Mouse (Mus musculus) hematopoietic multipotent progenitor cell, adult 10-12 weeks (in vitro differentiated cells): Measurements from ENCODE around the gene Cntnap1. TPM values are rescaled to one million over a fixed set of nuclear protein-coding genes. Genes with fewer than 3 reads are reported as not detected.

Experiments
- polyA plus RNA-seq: library from polyadenylated mRNA; stranded (reverse); fragments of >175 nt; gene quantifications from 2 replicates; pipeline ENCODE4 v1.2.3, GENCODE M21; 2012; ENCODE audit warnings: low replicate concordance

Gene Cntnap1
- 0.79 and 2.3 TPM in 2 replicates for polyA plus RNA-seq

DNA sequence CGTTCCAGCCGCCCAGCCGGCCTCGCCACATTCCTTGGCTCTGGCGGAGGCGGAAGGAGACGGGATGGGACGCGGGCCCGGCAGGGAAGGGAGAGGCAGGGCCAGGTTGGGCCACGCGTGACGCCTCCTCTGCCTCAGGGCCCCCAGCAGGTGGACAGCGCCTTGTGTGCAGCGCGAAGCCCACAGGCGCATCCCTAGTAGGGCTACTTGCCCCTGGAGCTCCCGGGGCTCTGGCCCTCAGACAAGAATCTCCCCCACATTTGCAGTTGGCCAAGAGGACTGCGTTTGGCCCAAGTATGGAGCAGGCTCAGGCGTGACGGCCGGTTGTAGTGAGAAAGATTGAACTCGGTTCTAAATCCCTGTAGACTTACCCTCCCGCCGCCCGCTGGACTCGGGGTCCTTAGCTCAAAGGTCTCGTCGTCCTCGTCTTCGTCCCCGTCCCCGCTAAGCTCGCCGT, at the start of gene Cntnap1:
Gene Cntnap1 (plus strand): TSS at position 170 of the 457 bp plus-strand sequence.

DNA sequence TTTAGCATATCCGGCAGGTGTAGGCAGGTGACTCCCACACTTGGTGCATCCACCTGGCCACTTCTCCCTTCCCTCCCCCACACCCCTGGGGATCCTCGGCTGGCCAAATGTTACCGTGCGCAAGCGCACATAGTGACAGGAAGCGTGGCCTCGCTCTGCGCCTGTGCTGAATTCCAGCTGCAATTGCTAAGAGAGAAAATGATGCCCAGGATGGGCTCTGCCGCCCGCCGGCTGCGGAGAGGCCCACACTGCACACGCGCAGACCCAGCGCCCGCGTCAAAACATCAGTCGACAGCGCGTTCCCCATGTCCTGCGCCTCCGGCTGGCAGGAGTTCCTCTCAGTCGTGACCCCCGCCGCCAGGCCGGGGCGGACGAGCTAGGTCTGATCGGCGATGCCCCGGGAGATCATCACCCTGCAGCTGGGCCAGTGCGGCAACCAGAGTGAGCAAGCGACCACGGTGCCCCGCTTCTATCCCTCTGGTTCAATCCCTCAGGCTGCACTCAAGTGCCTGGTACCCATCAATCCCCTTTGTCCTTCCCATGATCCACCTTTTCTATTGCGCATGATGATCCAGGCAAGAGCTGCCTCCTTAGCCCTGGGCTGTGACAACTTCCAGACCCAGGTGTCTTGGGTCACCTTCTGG, 14.5 kb upstream of the Cntnap1 start, which contains the start of gene Tubg2:
Gene Tubg2 (plus strand): TSS at position 180 of the 644 bp plus-strand sequence.

DNA sequence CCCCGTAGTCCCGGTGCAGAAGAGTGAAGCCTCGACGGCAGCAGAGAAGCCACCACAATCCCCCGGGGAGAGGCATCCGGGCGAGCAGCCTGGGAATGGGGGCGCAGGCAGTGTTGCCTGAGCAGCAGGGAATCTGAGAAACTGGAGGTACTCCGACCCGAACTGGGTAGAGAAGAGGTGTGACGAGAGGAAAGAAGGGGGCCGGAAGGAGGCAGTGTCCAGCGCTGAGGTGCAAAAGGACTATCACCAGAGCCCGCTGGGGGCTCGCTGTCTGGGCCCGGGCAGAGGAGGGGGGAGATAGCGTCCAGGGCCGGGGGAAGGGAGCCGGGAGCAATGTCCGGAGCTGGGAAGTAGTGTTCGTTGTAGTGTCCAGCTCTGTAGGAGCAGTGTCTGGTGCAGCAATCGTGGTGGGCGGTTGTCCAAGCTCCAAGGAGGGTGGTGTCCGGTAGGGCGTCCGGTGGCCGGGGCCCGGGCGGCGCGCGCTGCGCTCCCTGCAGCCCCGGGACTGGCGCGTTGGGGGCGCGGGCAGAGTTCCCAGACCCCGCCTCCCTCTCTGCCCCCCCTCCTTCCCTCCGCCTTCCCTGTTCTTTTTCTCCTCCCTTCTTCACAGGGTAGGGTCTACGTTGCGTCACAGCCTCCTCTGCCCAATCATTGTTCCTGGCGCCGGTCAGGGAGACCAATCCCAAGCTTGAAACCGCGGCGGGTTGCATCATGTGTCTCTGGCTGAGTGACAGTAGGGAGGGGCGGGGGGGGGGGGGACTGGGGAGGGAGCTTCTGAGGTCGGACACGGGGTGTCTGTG, 688 bp downstream of the Cntnap1 start, which contains the start of gene Plekhh3:
Gene Plekhh3 (minus strand): TSS at position 541 of the 800 bp plus-strand sequence.

DNA sequence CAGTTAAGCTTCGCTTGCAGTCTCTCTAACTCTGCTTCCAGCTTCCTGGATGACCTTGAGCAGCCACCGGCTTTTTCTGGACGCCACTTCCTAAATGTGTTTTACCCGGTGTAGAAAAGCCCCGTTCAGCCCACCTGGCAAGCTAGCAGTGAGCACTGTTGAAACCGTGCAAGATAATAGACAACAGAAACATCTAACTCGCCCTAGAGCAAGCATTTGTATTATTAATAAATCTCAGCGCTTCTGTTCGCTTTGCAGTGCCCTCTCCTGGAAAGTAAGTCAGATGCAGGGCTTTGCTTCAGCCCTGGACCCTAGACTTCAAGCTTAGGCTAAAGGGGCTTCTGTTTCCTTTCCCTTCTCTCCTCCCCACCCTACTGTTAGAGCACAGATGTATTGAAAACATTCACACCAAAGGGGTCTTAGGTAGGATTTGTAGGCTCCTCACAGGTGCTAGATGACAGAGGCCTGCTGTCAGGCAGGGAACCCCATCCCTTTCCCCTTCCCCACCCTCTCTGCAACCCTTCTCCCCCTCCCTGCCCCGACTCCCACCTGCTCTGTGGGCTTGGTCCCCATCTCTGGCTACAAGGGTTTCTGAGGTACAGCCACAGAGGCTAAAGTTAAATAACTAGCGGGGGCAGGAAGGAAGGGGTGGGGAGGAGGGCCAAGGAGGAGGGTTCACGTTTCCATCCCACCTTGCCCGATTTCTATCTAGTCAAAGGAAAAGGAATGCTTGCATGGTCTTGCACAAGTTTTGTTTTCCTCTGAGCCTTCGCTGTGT, 4.7 kb downstream of the Cntnap1 start, which contains the start of gene Ccr10:
Gene Ccr10 (minus strand): TSS at position 593 of the 778 bp plus-strand sequence.

DNA sequence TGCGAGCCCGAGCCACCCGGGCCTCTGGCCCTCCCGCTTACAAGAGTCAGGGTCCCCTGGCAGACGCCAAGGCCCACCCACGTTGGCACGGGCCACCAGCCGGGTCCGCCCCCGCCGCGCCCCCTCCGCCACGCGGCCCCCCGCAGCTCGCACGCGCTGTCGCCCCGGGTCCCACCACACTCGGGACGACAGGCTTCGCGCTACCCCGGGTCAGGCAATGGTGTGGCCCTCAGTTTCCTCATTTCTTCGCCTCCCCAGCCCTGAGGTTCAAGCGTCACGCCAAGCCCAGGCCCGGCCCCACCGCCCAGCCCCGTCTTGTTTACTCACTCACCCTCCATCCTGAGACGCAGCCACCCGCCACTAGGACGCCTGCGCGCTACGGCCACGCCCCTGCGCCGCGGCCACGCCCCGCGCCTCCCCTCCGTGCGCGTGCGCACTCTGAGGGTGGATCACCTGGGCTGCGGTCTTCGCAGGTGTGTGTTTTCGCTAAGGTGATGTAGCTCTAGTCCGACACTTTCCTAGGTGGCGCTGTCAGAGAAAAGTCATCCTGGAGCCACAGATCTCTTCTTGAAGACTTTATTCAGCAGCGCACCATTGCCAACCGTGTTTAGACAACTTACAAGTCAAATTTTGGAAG, 55.9 kb downstream of the Cntnap1 start, which contains the start of gene Ezh1:
Gene Ezh1 (minus strand): TSS at position 399 of the 637 bp plus-strand sequence.

Other genes with a start within 250 kb of the Cntnap1 start
- gene Stat3, start 231.0 kb upstream of the Cntnap1 start, polyA plus RNA-seq: 79.6 and 120 TPM in 2 replicates
- 0.99 and 2.9 TPM in 2 replicates for gene Cavin1, start 199.6 kb upstream of the Cntnap1 start, polyA plus RNA-seq
- 44.2 and 52.4 TPM in 2 replicates for gene Atp6v0a1, start 161.1 kb upstream of the Cntnap1 start, polyA plus RNA-seq
- gene Naglu, start 100.5 kb upstream of the Cntnap1 start, polyA plus RNA-seq: 14.9 and 32.1 TPM in 2 replicates
- 2.1 and 2.3 TPM in 2 replicates for gene Hsd17b1, start 92.1 kb upstream of the Cntnap1 start, polyA plus RNA-seq
- gene Coasy, start 88.0 kb upstream of the Cntnap1 start, polyA plus RNA-seq: 20.7 and 25.1 TPM in 2 replicates
- gene Mlx, start 83.2 kb upstream of the Cntnap1 start, polyA plus RNA-seq: 17.8 and 27.4 TPM in 2 replicates
- gene Psmc3ip, start 75.1 kb upstream of the Cntnap1 start, polyA plus RNA-seq: 4.1 and 8.0 TPM in 2 replicates
- 20.0 and 29.0 TPM in 2 replicates for gene Retreg3, start 50.6 kb upstream of the Cntnap1 start, polyA plus RNA-seq
- gene Tubg1, start 50.6 kb upstream of the Cntnap1 start, polyA plus RNA-seq: 38.0 and 72.6 TPM in 2 replicates
- 9.0 and 11.8 TPM in 2 replicates for gene Tubg2, start 14.6 kb upstream of the Cntnap1 start, polyA plus RNA-seq
- 4.4 and 26.2 TPM in 2 replicates for gene Plekhh3, start 828 bp downstream of the Cntnap1 start, polyA plus RNA-seq
- gene Ccr10, start 4.9 kb downstream of the Cntnap1 start, polyA plus RNA-seq: 3.1 and 8.7 TPM in 2 replicates
- 7.0 and 17.6 TPM in 2 replicates for gene Ezh1, start 55.9 kb downstream of the Cntnap1 start, polyA plus RNA-seq
- gene Ramp2, start 75.5 kb downstream of the Cntnap1 start, polyA plus RNA-seq: 0.96 and 3.7 TPM in 2 replicates
- 96.8 and 109 TPM in 2 replicates for gene Vps25, start 83.2 kb downstream of the Cntnap1 start, polyA plus RNA-seq
- gene Wnk4, start 90.0 kb downstream of the Cntnap1 start, polyA plus RNA-seq: 0.94 and 2.2 TPM in 2 replicates
- gene Cntd1, start 108.5 kb downstream of the Cntnap1 start, polyA plus RNA-seq: 0.11 TPM in 1 of 2 replicates, not detected in the other
- gene Coa3, start 108.6 kb downstream of the Cntnap1 start, polyA plus RNA-seq: 3.3 and 26.9 TPM in 2 replicates
- 108 and 173 TPM in 2 replicates for gene Becn1, start 131.8 kb downstream of the Cntnap1 start, polyA plus RNA-seq
- 39.0 and 47.2 TPM in 2 replicates for gene Psme3, start 145.7 kb downstream of the Cntnap1 start, polyA plus RNA-seq
- 7.3 and 9.0 TPM in 2 replicates for gene Aoc2, start 154.5 kb downstream of the Cntnap1 start, polyA plus RNA-seq
- 0.10 and 0.11 TPM in 2 replicates for gene Aoc3, start 160.1 kb downstream of the Cntnap1 start, polyA plus RNA-seq
- gene G6pc, start 197.0 kb downstream of the Cntnap1 start, polyA plus RNA-seq: not detected in 2 replicates
- gene Aarsd1, start 247.1 kb downstream of the Cntnap1 start, polyA plus RNA-seq: 23.1 and 23.2 TPM in 2 replicates